Mouse (Mus musculus) right cerebral cortex, postnatal 10 days (tissue): Measurements from ENCODE around the gene Ghsr.
"Not testable (repeated sequence)": the region's sequence is repeated elsewhere in the genome, so short reads cannot be mapped to it uniquely, and the experiment has no call there.

Experiments
- DNase-seq, 2 experiments: peaks; one replicate each; pipeline ENCODE4 v3.0.0; 2021; ENCODE audit warnings: low spot score in 2 of 2

Ghsr gene

DNA sequence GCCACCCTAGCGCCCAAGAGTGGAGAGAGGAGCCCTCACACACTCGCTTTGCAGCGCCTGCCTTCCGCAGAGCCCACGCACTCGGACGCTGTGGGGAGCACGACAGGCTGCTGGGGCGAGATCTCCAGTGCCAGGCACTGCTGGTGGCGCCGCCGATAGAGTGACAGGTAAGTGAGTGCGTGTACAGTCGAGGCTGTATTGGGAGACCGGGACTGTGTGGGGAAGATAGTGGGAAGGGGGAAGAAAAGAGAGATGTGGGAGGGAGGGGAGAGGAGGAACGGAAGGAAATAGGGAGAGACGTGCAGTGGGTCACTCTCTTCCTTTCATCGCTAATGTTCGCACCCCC lies at the start of gene Ghsr:
Ghsr (plus strand) TSS at position 76 of the 346 bp plus-strand sequence.
- DNase-seq: peak in 1 of 2 experiments; percentile 26

DNA sequence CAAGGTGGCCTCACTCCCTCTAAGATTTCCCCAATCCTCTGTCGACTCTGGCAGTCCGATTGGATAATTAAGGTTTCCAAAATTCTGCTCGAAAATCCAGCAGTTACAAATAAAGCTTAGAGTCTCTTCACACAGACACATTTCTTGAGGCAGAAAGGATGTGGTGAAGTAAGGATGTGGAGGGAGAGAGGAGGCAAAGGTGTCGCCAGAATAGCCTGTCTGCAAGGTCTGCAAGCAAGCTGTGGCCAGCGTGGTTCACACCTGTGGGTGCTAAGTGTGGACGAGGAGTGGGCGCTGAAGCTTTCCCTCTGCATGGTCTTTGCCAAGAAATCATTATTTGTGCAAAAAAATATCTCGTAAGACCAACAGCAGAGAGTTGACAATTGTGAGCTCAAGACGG lies 48.6 kb upstream of the Ghsr start:
- no peak for DNase-seq

DNA sequence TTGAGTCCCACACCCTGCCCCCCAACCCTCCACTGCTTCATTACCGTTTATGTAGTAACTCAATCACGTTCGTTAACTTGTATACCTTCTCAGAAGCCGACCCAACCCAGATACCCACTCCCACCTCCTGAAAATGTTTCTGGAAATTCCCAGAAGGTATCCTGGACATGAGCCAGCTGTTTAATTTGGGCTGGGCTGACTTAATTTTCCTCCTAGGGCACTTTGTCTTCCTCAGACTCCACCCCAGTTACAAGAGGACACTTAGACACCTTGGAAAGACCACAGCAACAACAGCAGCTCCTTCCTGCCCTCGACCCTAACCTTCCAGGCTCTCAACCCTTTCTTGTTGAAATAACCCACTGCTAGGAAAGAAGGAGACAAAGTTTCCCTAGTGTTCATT lies 47.6 kb upstream of the Ghsr start:
- no peak for DNase-seq

DNA sequence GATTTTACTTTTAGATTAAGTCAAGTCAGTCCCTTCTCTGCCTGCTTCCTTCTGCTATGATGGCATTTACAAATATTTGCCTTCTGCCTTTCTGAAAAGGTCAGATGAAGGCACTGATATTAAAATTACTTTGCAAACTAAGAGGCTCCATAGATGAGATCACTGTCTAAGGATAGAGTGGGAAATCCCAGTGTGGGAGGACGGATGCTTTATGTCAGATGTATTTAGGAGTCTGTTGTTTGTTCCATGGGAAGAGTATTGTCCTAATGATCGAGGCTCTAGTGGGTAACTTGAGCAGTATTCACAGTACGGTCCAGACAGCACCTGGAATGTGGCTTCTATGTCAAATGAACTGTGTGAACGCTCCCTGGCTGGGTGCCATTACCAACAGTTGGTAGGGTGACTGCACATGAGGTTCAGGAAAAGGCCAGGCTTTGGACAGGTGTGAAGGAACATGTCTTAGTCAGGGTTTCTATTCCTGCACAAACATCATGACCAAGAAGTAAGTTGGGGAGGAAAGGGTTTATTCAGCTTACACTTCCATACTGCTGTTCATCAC lies 44.4 kb upstream of the Ghsr start:
- no peak for DNase-seq

DNA sequence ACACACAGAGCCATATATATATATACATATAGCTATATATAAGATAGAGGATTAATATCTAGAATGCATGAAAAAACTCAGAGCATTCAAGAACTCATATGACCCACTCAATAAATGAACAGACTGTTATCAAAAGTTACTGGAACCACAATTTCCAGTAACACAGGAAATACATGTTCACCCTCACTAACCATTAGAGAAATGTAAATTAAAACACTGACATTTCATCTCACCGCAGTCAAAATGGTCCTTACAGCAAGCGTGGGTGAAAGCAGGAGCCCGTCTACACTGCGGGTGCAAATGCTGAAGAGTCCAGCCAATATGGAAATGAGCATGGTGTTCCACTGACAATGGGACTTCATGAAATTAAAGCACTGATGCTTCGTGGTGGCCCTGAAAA lies 40.4 kb upstream of the Ghsr start:
- DNase-seq: no peak

DNA sequence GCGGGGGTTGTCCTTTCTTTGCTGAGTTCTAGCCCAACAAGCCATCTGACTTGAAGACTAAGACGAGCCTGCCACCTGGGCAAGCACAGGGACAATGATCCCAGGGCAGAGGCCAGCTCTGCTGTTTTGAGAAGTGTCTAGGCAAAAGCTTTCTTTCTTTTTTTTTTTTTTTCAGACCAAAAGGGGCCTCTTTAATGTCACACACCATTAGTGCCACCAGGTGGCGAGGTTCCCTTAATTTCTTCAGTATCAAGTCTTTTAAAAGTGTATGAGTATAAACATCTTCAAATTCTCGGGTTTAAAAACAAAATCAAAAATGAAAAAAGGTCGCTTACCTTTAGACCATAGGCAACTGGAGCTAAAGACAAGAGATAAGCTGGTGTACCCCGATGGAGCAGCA lies 32.7 kb upstream of the Ghsr start:
- peak in 1 of 2 experiments; percentile 56 for DNase-seq

DNA sequence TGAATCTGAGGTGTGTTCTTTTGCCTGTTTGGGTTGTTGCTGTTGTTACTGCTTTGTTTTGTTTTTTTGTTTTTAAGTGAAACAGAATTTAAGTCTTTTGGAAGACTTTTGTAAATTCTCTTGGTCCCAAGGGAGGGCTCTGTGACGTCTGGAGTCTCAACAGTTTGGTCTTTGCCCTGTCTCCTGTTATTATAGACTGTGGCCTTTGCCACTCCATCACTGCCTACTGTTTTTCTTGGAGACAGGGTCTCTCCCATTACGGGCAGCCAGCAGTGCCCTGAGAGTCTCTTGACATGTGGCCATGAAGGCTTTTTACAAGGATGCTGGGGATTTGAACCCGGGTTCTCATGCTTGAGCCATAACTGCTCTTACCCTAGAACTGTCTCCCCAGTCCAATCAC lies 32.3 kb upstream of the Ghsr start:
- DNase-seq: no peak

DNA sequence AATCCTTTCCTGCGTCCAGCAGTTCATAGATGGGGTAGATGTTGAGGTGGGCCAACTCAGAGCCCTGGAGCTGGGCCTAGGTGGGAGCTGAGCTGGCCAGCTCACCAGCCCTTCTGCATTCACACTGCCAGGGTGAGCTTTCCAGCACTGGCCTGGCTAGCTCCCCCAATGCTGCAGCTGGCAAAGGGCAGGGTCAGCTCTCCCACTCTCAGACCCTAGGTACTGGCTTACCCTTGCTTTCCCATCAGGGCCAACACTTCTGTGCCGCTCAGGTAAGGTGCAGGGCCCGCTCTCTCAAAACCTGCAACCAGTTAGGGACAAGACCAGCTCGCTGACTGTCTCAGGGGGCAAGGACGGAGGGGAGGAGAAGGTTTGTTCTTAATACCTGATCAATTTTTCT lies 30.4 kb upstream of the Ghsr start:
- DNase-seq: no peak

DNA sequence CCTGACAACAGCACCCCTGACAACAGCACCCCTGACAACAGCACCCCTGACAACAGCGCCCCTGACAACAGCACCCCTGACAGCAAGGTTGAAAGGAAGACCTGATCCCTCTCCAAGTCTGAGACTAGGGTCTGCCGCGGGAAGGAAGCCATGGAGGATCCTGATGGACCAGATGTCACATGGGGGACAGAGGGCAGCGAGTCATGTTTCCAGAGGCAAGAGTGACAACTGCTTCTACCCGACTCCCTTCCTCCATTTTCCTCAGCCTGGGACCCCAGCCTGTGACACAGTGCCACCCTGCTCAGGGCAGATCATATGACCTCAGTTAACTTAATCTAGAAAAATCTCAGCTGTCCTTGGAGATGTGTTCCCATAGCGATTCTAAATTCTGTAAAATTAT lies 28.7 kb upstream of the Ghsr start:
- no peak for DNase-seq

DNA sequence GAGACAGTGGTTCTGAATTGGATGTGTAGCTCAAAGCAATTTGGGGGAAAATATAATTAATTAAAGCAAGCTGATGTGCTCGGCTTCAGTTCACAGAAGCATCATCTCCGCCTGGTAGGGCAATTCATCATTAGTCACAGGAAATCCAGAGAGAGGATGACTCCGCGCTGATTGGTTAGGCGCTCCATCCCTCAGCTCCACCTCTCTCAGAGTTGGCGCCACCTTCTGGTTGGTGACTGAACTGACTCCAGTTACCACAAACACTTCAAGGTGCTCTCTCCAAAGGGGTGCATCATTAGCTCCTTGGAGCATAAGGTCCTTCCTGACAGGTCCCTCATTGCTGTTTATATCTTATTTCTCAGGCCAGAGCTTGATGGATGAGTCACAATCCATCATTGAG lies 25.6 kb upstream of the Ghsr start:
- DNase-seq: peak in 1 of 2 experiments; percentile 27

DNA sequence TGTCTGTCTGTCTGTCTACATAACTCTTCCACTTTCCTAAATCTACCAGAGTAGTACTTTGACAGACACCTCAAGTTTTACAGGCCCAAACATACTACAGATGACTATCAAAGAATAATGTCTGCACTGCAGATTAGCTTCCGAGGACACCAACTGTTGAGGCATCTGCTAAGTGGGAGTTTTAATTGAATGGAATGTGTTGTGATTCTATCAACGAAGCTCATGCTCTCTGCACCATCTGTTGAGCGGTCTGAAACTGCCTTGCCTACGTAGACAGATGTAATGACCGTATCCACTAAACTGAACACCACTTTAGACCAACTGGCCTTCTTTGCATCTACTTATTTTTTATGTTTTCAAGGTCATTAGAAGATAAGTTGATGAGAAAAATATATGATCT lies 22.7 kb upstream of the Ghsr start:
- DNase-seq: peak in 1 of 2 experiments; percentile 72

DNA sequence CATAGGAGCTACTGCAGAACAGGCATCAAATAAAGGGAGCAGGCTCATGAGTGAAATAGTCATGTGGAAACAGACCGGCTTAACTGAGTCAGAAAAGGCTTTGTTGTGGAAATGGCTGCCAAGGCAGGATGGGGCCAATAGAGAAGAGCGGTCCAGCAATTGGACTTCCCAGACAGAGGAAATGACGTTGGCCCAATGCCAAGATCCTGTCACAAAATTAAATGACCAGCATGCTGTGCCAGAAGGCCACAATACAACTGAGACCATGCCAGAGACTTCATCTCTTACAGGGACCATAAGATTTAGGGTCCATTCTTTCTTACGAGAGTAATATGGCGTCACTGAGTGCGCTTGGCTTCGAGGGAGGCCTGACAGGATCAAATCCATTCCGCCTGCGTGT lies 20.0 kb upstream of the Ghsr start:
- no peak for DNase-seq

DNA sequence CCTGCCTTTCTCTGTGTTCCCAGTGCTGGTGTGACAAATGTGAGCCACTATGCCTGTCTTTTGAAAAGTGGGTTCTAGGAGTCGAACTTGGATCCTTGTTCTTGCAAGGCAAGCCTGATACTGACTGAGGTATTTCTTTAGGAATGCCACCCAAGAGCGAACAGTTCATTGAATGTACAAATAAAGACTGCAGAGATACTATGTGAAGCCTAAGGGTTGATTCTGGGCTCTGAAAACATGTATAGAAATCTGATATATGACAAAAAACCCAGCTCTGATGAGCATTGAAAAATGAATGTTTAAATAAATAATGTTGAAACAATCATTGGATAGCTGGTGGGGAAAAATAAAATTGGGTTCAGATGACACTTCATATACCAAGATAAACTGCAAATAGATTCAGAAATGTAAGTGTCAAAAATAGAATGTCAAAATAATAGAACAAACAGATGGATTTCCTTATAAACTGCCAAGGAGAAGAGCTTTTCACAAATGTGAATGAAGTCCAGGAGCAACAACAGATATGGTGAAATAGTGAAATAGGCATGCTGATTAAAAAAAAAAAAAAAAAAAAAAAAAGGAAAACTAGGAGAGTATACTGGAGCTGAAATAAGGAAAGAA lies 11.9 kb upstream of the Ghsr start:
- no peak for DNase-seq

DNA sequence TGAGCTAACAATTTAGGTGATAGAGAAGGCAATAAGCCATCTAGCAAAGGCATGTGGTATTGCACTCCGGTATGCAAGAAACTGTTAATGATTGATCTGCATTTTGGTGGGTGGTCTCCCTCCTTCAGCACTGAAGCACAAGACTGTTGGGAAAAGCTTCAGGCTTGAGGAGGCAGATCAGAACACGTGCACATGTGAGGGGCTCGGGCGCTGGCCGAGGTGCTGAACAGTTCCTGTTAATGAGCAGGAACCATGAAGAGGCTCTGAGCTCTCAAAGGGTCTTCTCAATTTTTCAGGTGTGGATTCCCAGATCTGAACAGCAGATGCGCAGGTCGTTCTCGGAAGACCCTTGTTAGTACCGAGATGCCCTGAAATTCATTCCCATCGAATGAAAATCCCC lies 1.0 kb upstream of the Ghsr start:
- DNase-seq: no peak

DNA sequence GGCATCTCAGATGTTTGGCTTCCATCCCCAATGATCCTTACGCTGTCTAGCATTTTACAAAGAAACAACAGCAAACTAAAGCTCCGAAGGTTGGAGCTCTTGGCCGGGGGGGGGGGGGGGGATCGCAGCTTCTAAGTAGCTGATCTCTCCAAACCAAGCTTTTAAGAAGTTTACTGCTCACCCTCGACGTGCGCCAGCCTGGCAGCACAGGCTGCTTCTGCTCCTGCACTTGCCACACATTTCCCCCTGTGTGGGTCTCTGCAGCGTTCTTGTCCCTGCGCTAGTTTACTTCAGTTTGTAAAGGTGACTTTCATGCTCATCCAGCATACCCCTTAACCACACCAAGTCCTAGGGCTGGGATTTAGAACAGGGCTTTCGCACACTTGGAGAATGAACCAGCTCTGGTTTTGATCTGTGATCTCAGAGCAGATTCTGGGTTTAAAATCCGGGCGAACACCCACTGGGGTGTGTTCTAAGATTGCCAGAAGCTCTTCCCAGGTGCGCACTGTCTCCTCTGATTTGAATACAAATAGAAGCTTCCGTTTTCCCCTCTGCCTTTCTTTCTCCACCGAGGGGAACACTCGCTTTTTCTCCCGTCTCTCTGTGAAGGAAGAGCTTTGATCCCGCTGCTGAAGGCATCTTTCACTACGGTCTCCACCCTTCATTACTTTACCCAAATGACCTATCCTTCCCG lies 422 bp upstream of the Ghsr start:
- DNase-seq: no peak

DNA sequence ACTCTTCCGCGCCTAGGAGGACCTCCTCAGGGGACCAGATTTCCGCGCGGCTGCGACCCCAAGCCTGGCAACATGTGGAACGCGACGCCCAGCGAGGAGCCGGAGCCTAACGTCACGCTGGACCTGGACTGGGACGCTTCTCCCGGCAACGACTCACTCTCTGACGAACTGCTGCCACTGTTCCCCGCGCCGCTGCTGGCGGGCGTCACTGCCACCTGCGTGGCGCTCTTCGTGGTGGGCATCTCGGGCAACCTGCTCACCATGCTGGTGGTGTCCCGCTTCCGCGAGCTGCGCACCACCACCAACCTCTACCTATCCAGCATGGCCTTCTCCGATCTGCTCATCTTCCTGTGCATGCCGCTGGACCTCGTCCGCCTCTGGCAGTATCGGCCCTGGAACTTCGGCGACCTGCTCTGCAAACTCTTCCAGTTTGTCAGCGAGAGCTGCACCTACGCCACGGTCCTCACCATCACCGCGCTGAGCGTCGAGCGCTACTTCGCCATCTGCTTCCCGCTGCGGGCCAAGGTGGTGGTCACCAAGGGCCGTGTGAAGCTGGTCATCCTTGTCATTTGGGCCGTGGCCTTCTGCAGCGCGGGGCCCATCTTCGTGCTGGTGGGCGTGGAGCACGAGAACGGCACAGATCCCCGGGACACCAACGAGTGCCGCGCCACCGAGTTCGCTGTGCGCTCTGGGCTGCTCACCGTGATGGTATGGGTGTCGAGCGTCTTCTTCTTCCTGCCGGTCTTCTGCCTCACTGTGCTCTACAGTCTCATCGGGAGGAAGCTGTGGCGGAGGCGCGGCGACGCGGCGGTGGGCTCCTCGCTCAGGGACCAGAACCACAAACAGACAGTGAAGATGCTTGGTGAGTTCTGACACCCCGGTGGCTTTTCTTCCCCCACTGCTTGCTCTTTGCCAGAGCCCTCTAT lies 837 bp downstream of the Ghsr start:
- DNase-seq: peak in 1 of 2 experiments; percentile 32

DNA sequence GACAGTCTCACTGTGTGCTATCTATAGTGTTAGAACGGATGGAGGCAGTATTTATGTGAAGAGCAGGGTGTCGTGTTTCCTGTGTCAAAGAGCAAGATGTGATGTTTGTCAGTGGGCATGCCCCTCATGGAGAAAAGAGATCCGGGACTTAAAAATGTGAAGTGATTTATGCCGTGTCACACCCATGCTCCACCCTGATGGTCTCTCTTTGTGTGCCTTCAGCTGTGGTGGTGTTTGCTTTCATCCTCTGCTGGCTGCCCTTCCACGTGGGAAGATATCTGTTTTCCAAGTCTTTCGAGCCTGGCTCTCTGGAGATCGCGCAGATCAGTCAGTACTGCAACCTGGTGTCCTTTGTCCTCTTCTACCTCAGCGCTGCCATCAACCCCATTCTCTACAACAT lies 3.2 kb downstream of the Ghsr start:
- DNase-seq: no peak

DNA sequence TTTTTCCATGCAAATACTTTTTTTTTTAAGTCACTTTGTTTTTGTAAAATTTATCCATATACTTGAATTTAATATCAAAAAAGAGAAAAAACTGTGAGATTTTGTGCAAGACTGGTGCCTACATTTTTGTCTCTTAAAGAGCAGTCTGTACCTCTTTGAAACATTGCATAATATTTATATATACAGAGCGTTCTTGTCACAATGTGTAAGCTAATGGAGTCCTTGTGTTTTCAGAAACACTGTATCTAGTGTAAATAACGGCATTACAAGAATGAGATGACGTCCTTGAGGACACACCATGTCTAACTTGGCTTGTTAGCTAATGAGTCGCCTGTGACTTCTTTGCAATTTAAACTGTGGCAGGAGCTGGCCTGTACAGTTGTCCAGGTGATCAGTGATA lies 6.8 kb downstream of the Ghsr start:
- no peak for DNase-seq

DNA sequence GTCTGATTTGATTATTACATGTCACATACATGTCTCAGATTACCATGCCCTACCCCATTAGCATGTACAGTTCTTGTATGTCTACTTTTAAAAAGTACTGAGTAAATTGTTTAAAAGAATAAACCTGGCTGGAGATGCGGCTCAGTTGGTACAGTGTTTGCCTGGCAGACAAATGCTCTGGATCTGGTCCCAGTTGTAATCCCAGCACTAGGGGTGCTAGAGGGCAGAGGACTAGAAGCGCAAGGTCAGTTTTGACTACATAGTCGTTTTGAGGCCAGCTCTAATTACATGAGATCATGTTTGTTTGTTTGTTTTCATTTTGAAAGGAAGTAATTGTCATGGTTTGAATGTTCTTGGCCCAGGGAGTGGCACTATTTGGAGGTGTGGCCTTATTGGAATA lies 13.7 kb downstream of the Ghsr start:
- no peak for DNase-seq

DNA sequence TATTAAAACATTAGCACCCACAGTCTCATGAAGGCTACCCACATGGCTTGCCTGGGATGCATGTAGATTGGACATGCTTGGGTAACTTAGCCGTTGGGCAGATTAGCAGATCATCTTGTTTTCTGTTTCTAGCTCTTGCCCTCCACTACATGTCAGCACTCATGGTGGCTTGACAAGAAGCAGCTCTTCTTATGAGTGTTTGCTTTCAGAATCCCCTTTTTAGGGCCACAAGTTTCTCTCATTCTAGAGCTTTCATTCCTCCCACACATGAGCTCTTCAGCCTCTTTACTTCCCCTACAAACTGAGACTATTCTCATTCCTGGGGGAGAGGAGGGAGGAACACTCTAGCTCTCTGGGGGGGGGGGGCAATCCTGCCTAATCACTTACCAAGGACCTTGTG lies 18.8 kb downstream of the Ghsr start:
- DNase-seq: no peak

DNA sequence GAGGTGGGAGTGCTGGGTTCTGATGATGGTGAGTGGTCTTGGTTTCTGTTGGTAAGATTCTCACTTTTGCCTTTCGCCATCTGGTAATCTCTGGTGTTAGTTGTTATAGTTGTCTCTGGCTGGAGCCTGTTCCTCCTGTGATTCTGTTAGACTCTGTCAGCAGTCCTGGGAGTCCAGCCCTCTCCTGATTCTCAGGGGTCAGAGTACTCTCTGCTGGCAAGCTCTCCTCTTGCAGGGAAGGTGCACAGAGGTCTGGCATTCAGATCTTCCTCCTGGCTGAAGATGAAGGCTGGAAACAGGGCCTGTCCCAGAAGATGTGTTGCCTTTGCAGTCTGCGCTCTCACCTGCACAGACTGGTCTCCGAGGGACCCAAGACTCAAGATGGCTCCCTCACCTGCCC lies 29.8 kb downstream of the Ghsr start:
- DNase-seq: not testable (repeated sequence)

DNA sequence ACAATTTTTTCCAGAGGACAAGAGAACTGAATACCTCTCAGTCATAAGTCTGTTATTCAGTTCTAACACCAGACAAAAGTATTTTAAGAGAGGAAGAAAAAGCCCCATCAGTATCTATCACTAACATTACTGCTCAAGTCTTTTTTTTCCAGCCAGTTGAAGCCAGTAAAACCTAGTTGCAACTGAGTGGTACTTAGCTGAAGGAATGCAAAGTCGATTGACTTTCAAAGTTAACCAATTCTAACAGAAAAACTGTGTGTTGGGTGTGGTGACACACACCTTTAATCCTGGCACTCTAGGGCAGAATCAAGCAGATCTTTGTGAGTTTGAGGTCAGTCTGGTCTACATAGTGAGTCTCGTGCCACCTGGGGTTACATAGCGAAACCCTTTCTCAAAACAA lies 35.3 kb downstream of the Ghsr start:
- no peak for DNase-seq

DNA sequence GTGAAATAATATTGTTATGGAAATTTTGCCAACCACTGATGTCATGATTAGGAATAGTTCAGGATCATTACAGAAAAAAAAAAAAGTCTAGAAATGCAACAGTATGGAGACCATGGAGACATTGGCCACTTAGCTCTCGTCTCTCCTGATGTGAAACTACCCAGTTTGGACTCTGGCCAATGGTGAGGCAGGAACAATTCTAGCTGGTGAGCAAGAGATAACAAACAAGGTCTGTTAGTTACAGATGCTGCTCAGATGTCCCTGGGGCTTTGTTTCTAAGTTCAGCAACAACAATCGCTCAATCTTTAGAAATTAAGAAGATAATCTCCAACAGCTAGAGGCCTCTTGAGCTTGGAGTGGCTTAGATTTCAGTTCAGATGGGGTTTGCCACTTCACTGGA lies 37.4 kb downstream of the Ghsr start:
- DNase-seq: no peak
